Mouse (Mus musculus) left cerebral cortex, postnatal 25 days (tissue): ENCODE measurements around the gene Pkp3. TPM values are rescaled to one million over a fixed set of nuclear protein-coding genes. Genes with fewer than 3 reads are reported as not detected.
A peak's percentile ranks its signal among the peaks of the same experiment; 100 is the strongest.

Source experiments
- DNase-seq, 2 experiments: peaks; one replicate each; pipeline ENCODE4 v3.0.0; 2022; ENCODE audit warnings: low spot score in 2 of 2, mixed read lengths in 1 of 2
- intact Hi-C: fragments of 180-260 bp; cut with DNase I; formaldehyde crosslinking; loops from one replicate; pipeline ENCODE4 v1.15.1; 2025
- total RNA-seq, 2 experiments: library from RNA; stranded (reverse); gene quantifications; 2 replicates each; pipeline ENCODE4 v1.2.3; 2021

Pkp3 gene
- total RNA-seq, 2 experiments from 2014 or later, result 0.21 TPM; not detected in 1

DNA sequence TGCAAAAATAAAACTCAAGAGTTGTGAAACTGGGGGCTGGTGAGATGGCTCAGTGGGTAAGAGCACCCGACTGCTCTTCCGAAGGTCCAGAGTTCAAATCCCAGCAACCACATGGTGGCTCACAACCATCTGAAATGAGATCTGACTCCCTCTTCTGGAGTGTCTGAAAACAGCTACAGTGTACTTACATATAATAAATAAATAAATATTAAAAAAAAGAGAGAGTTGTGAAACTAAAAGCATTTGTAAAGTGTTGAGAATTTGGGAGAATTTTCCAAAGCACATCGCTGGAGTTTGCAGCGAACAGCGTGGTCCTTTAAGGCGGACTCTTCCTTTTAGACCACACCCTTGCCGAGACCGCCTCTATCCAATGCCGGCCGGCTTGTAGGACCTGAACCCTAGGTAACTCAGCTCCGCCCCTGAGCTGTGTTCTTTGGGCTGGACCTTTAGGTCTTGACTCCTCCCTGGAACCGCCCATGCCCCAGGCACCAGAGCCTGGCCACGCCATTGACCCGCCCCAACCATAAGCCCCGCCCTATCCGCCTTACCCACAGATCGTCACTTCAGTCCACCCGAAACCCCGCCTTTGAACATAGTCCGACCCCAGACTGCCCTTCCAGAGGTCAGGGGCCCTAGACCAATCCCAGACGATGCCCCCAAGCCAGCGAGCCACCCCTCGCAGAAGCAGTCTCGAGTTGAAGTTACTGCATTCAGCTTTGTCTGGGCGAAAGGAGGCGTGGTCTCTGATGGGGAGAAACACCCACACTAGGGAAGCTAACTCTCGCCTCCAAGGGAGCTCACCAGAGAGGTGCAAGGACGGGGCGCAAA lies 44.9 kb downstream of the Pkp3 start:
- DNase-seq, result peak; percentile 78 to 92
- intact Hi-C loops, result loop anchor here (5.0 kb wide), 1 partner anchor 46 kb away; the partner anchor contains the start of gene Pkp3

DNA sequence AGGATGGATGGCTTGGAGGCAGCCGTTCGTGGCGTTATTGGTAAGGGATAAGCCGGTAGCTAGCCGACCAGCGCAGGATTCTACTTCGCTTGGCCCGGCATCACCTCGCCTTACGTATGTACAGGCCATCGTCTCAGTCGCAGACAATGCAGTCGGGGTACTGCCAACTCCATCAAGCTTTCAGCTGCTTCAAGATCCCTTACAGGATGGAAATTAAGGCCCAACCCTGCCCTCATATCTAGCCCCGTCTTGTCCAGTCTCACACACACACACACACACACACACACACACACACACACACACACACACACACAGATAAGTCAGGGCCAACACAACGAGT lies 45.5 kb downstream of the Pkp3 start:
- no peak for DNase-seq
- intact Hi-C loops, result loop anchor here (5.0 kb wide), 1 partner anchor 46 kb away; the partner anchor contains the start of gene Pkp3

DNA sequence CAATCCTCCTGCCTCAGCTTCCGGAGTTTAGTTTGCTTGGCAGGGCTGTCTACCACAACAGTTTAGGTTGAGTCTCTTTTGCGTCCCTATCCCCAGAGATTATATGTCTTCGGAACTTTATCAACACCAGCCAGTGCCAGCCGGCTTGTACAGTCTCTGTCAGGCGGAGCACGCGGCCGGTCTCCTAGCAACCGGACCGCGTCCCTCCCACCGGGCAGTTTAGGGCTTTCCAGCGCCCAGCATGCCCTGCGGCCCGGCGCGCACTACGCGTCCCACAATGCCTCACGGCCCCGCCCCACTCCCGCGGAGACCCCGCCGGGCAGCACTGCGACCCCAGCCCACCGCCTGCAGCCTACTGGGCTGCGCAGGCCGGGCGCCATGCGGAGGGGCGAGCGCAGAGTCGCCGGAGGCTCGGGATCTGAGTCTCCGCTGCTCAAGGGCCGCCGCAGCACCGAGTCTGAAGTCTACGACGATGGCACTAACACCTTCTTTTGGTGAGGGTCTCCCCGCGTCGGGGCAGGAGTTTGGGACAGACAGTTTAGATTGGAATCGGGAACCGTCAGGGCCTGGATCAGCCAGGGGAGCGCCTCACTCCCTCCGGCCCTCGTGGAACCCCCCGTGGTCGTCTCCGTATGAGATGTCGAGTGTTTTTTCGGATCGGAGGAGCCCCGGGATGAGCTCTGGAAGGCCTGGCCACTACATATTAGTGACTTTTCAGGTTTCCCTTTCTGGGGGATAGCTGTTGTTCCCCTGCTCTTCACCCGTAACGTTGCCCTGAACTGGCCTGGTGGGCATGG lies 53.2 kb downstream of the Pkp3 start:
- intact Hi-C loops, result loop anchor here (2.0 kb wide), 1 partner anchor 42 kb away; the partner anchor contains the start of gene Rnh1
- peak; percentile 94 for DNase-seq

DNA sequence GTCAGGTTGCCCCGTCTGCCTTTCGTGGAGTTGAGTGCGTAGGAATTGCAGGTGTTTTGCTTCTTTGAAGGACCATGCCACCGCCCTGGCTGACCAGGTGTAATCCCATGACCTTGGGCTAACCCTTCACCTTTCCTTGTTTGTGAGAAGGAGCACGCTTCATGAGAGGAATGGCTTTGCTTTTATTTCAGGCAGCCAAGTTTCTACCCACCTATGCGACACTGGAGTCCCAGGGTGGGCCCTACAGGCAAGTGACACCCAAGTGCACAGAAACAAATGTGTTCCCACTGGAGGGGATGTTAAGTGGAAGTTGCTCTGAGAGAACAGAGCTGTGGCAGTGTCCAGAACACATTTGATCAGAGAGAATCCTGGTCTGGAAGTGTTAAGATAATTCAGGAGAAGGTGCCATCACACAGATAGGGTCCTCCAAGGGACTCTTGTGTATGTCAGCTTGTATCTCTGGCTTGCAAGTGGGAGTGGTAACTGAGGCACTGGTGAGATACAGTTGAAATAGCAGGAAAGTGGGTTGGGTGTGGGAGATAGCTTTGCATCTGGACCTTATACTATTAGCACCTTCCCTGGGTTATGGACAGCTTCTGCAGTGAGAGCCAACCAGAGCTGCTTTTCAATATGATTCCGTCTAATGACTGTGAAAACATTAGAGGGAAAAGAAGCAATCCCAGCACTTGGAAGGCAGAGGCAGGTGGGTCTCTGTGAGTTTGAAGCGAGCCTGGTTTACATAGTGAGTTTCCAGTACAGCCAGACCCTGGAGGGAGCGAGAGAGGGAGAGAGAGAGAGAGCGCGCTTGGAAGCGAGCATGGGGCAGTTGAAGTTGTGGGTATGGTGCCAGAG lies 54.1 kb downstream of the Pkp3 start:
- intact Hi-C loops, result loop anchor here (2.0 kb wide), 1 partner anchor 41 kb away; the partner anchor contains the start of gene Rnh1
- no peak for DNase-seq

Other genes starting within 250 kb of the Pkp3 start
- gene Urah, start 243.2 kb upstream of the Pkp3 start, total RNA-seq, result 1 to 10 TPM; 2.7 to 4.1 TPM
- not detected for gene Scgb1c1, start 232.7 kb upstream of the Pkp3 start, total RNA-seq
- not detected for gene Odf3, start 230.4 kb upstream of the Pkp3 start, total RNA-seq
- 1 to 10 TPM; 1.2 to 1.8 TPM for gene Gm45785, start 221.9 kb upstream of the Pkp3 start, total RNA-seq
- 10 to 100 TPM; 66.0 to 70.0 TPM for gene Ric8a, start 221.3 kb upstream of the Pkp3 start, total RNA-seq
- 10 to 100 TPM; 25.9 to 28.1 TPM for gene Bet1l, start 220.6 kb upstream of the Pkp3 start, total RNA-seq
- gene Psmd13, start 196.2 kb upstream of the Pkp3 start, total RNA-seq, result 100 to 1,000 TPM; 116 TPM
- gene Sirt3, start 195.9 kb upstream of the Pkp3 start, total RNA-seq, result 10 to 100 TPM; 77.1 to 78.2 TPM
- 1 to 10 TPM in 1 of 2 experiments, not detected in 1; 1.2 TPM for gene Cox8b, start 177.8 kb upstream of the Pkp3 start, total RNA-seq
- gene Nlrp6, start 157.3 kb upstream of the Pkp3 start, total RNA-seq, result under 1 TPM; 0.41 to 0.73 TPM
- gene Pgghg, start 136.8 kb upstream of the Pkp3 start, total RNA-seq, result 1 to 10 TPM; 4.7 to 6.3 TPM
- gene Ifitm5, start 127.9 kb upstream of the Pkp3 start, total RNA-seq, result not detected
- gene Gm45717, start 122.3 kb upstream of the Pkp3 start, total RNA-seq, result not detected
- gene Ifitm2, start 122.2 kb upstream of the Pkp3 start, total RNA-seq, result 10 to 100 TPM; 11.7 to 15.7 TPM
- 1 to 10 TPM; 1.7 to 2.9 TPM for gene Ifitm1, start 111.0 kb upstream of the Pkp3 start, total RNA-seq
- gene Ifitm3, start 67.4 kb upstream of the Pkp3 start, total RNA-seq, result 10 to 100 TPM in 1 of 2 experiments, 1 to 10 TPM in 1; 9.9 to 13.5 TPM
- not detected for gene Ifitm6, start 60.3 kb upstream of the Pkp3 start, total RNA-seq
- not detected for gene Gm17387, start 49.1 kb upstream of the Pkp3 start, total RNA-seq
- 10 to 100 TPM; 79.6 to 84.3 TPM for gene B4galnt4, start 17.1 kb upstream of the Pkp3 start, total RNA-seq
- 1 to 10 TPM; 2.9 to 3.2 TPM for gene Sigirr, start 22.4 kb downstream of the Pkp3 start, total RNA-seq
- not detected for gene Ano9, start 39.6 kb downstream of the Pkp3 start, total RNA-seq
- 10 to 100 TPM; 47.3 to 53.6 TPM for gene Ptdss2, start 44.2 kb downstream of the Pkp3 start, total RNA-seq
- 10 to 100 TPM; 30.5 to 32.9 TPM for gene Rnh1, start 94.6 kb downstream of the Pkp3 start, total RNA-seq
- 100 to 1,000 TPM; 279 to 287 TPM for gene Hras, start 115.8 kb downstream of the Pkp3 start, total RNA-seq
- gene Lrrc56, start 115.9 kb downstream of the Pkp3 start, total RNA-seq, result 1 to 10 TPM; 3.1 to 4.4 TPM
- not detected for gene Lmntd2, start 135.9 kb downstream of the Pkp3 start, total RNA-seq
- gene Rassf7, start 137.6 kb downstream of the Pkp3 start, total RNA-seq, result 1 to 10 TPM in 1 of 2 experiments, under 1 TPM in 1; 0.78 to 1.5 TPM
- gene Phrf1, start 150.6 kb downstream of the Pkp3 start, total RNA-seq, result 10 to 100 TPM; 75.5 to 76.4 TPM
- gene Irf7, start 188.3 kb downstream of the Pkp3 start, total RNA-seq, result 1 to 10 TPM in 1 of 2 experiments, under 1 TPM in 1; 0.78 to 1.1 TPM
- gene Cdhr5, start 198.6 kb downstream of the Pkp3 start, total RNA-seq, result not detected
- gene Sct, start 200.9 kb downstream of the Pkp3 start, total RNA-seq, result not detected
- gene Drd4, start 213.8 kb downstream of the Pkp3 start, total RNA-seq, result under 1 TPM; 0.41 to 0.66 TPM
- 10 to 100 TPM; 71.8 to 76.6 TPM for gene Deaf1, start 249.5 kb downstream of the Pkp3 start, total RNA-seq
- gene Tmem80, start 249.5 kb downstream of the Pkp3 start, total RNA-seq, result 10 to 100 TPM; 33.4 to 34.6 TPM